Mouse (Mus musculus) megakaryocyte-erythroid progenitor cell, adult 5-6 weeks (primary cell): Measurements from ENCODE around the gene Gtpbp6. TPM values are rescaled to one million over a fixed set of nuclear protein-coding genes. Genes with fewer than 3 reads are reported as not detected.
"Not testable (repeated sequence)": the region's sequence is repeated elsewhere in the genome, so short reads cannot be mapped to it uniquely, and the experiment has no call there.

Source experiments
- ATAC-seq: replicated peaks from 2 replicates; pipeline ENCODE4 v1.8.0; 2016; ENCODE audit warnings: mild to moderate bottlenecking, inconsistent platforms; ENCODE audit not compliant: severe bottlenecking, poor library complexity, low FRiP score, low TSS enrichment
- total RNA-seq, 2 experiments: library from RNA; stranded (forward) in 1 of 2; stranded (reverse) in 1 of 2; fragments of 200-1000, 215-1000 nt in 1 of 2; fragments of >200 nt in 1 of 2; fragmentation: Nextera tagmentation in 1 of 2; gene quantifications; 2 replicates each; pipeline ENCODE4 v1.2.3; 2014 to 2017

The Gtpbp6 gene
- total RNA-seq, 2 experiments from 2014 or later: 14.5 to 35.0 TPM

GRCm38 (mm10) chr5:110101716-110102347 is 6.2 kb downstream of the Gtpbp6 start:
- peak; percentile 36; the same call in 1 of the 2 replicates for ATAC-seq

- ATAC-seq: peak; percentile 9
These were observed 6.9 kb downstream of the Gtpbp6 start for GRCm38 (mm10) chr5:110100921-110101631.

- no peak for ATAC-seq
These were observed 8.1 kb downstream of the Gtpbp6 start, which contains the start of gene Plcxd1 for GRCm38 (mm10) chr5:110099656-110100580. Gene Plcxd1, plus strand, starts transcription at chr5:110099969.

GRCm38 (mm10) chr5:110098991-110099477 is 9.0 kb downstream of the Gtpbp6 start:
- ATAC-seq: no peak

GRCm38 (mm10) chr5:110094847-110095213 is 13.2 kb downstream of the Gtpbp6 start:
- peak; percentile 40 for ATAC-seq

GRCm38 (mm10) chr5:110094030-110094846 is 13.8 kb downstream of the Gtpbp6 start, which contains the start of gene Gm35315:
Gene Gm35315, minus strand, starts transcription at chr5:110094420.
- ATAC-seq: peak; percentile 99

GRCm38 (mm10) chr5:110091546-110091945 is 16.5 kb downstream of the Gtpbp6 start:
- no peak for ATAC-seq

- ATAC-seq: no peak
These were observed 21.7 kb downstream of the Gtpbp6 start for GRCm38 (mm10) chr5:110086161-110086866.

GRCm38 (mm10) chr5:110082961-110083360 is 25.0 kb downstream of the Gtpbp6 start:
- ATAC-seq: no peak

- not testable (repeated sequence) for ATAC-seq
These were observed 35.6 kb downstream of the Gtpbp6 start, which contains the start of gene Gm17655 for GRCm38 (mm10) chr5:110072413-110072812. Gene Gm17655, minus strand, starts transcription at chr5:110072513.

GRCm38 (mm10) chr5:110057637-110058408 is 50.2 kb downstream of the Gtpbp6 start:
- ATAC-seq: peak; percentile 100

Other genes starting within 250 kb of the Gtpbp6 start
- gene Gm15446, start 184.8 kb downstream of the Gtpbp6 start, total RNA-seq (2014; fragmentation: Nextera tagmentation): 23.4 and 54.8 TPM in 2 replicates
- gene Gm15446, start 184.8 kb downstream of the Gtpbp6 start, total RNA-seq (2017): 15.1 and 21.4 TPM in 2 replicates
- 37.6 and 42.5 TPM in 2 replicates for gene Zfp932, start 111.7 kb downstream of the Gtpbp6 start, total RNA-seq (2014; fragmentation: Nextera tagmentation)
- gene Zfp932, start 111.7 kb downstream of the Gtpbp6 start, total RNA-seq (2017): 90.7 and 102 TPM in 2 replicates
- gene Gm17655, start 35.7 kb downstream of the Gtpbp6 start, total RNA-seq (2014; fragmentation: Nextera tagmentation): 4.5 and 12.5 TPM in 2 replicates
- 4.1 and 7.3 TPM in 2 replicates for gene Gm17655, start 35.7 kb downstream of the Gtpbp6 start, total RNA-seq (2017)
- 3.3 and 5.4 TPM in 2 replicates for gene Gm35315, start 13.8 kb downstream of the Gtpbp6 start, total RNA-seq (2014; fragmentation: Nextera tagmentation)
- gene Gm35315, start 13.8 kb downstream of the Gtpbp6 start, total RNA-seq (2017): 1.4 and 4.0 TPM in 2 replicates
- not detected in 2 replicates for gene Plcxd1, start 8.2 kb downstream of the Gtpbp6 start, total RNA-seq (2014; fragmentation: Nextera tagmentation)
- 0.50 TPM in 1 of 2 replicates, not detected in the other for gene Plcxd1, start 8.2 kb downstream of the Gtpbp6 start, total RNA-seq (2017)
- gene Zfp605, start 1.9 kb upstream of the Gtpbp6 start, total RNA-seq (2014; fragmentation: Nextera tagmentation): 4.1 and 10.3 TPM in 2 replicates
- 8.2 and 8.9 TPM in 2 replicates for gene Zfp605, start 1.9 kb upstream of the Gtpbp6 start, total RNA-seq (2017)
- 32.4 and 33.7 TPM in 2 replicates for gene Chfr, start 27.6 kb upstream of the Gtpbp6 start, total RNA-seq (2014; fragmentation: Nextera tagmentation)
- 39.9 and 60.4 TPM in 2 replicates for gene Chfr, start 27.6 kb upstream of the Gtpbp6 start, total RNA-seq (2017)
- 20.2 and 25.2 TPM in 2 replicates for gene Golga3, start 68.5 kb upstream of the Gtpbp6 start, total RNA-seq (2014; fragmentation: Nextera tagmentation)
- 38.9 and 45.3 TPM in 2 replicates for gene Golga3, start 68.5 kb upstream of the Gtpbp6 start, total RNA-seq (2017)
- 27.2 and 30.6 TPM in 2 replicates for gene Ankle2, start 122.8 kb upstream of the Gtpbp6 start, total RNA-seq (2014; fragmentation: Nextera tagmentation)
- gene Ankle2, start 122.8 kb upstream of the Gtpbp6 start, total RNA-seq (2017): 48.1 and 52.9 TPM in 2 replicates
- gene Pgam5, start 161.7 kb upstream of the Gtpbp6 start, total RNA-seq (2014; fragmentation: Nextera tagmentation): 52.9 and 53.2 TPM in 2 replicates
- 45.3 and 53.1 TPM in 2 replicates for gene Pgam5, start 161.7 kb upstream of the Gtpbp6 start, total RNA-seq (2017)
- gene Pxmp2, start 178.0 kb upstream of the Gtpbp6 start, total RNA-seq (2014; fragmentation: Nextera tagmentation): 14.6 and 42.8 TPM in 2 replicates
- gene Pxmp2, start 178.0 kb upstream of the Gtpbp6 start, total RNA-seq (2017): 15.4 and 18.7 TPM in 2 replicates
- 124 and 127 TPM in 2 replicates for gene Pole, start 178.1 kb upstream of the Gtpbp6 start, total RNA-seq (2014; fragmentation: Nextera tagmentation)
- gene Pole, start 178.1 kb upstream of the Gtpbp6 start, total RNA-seq (2017): 45.6 and 51.5 TPM in 2 replicates
- gene P2rx2, start 235.0 kb upstream of the Gtpbp6 start, total RNA-seq (2014; fragmentation: Nextera tagmentation): not detected in 2 replicates
- not detected in 2 replicates for gene P2rx2, start 235.0 kb upstream of the Gtpbp6 start, total RNA-seq (2017)
- not detected in 2 replicates for gene Lrcol1, start 236.5 kb upstream of the Gtpbp6 start, total RNA-seq (2014; fragmentation: Nextera tagmentation)
- not detected in 2 replicates for gene Lrcol1, start 236.5 kb upstream of the Gtpbp6 start, total RNA-seq (2017)